Mouse (Mus musculus) olfactory bulb, adult 2 months (tissue): ENCODE measurements at regions not wholly inside any gene's neighbourhood (a gene's known extent, or its start where the extent isn't known, plus 50 kb on each side); places are given as distances from the start of the nearest gene placed in this dataset.

Experiments
- H3K27ac ChIP-seq: fragments of 200-500 bp; 2 replicates; pipeline ENCODE4 v1.5.1; 2012; ENCODE audit warnings: low read depth, low read length; ENCODE audit not compliant: insufficient read depth
- H3K4me1 ChIP-seq: fragments of 200-500 bp; 2 replicates; pipeline ENCODE4 v1.6.1; 2012; ENCODE audit warnings: low read length; ENCODE audit not compliant: control insufficient read depth, insufficient read depth
- H3K4me3 ChIP-seq: fragments of 200-500 bp; 2 replicates; pipeline ENCODE4 v1.5.1; 2012; ENCODE audit warnings: mild to moderate bottlenecking, low read depth, low read length, moderate library complexity; ENCODE audit not compliant: insufficient read depth
- CTCF ChIP-seq: fragments of 200-500 bp; IDR thresholded peaks from 2 replicates; pipeline ENCODE4 v1.5.1; 2012; ENCODE audit warnings: low read depth, mild to moderate bottlenecking, low read length, moderate library complexity; ENCODE audit not compliant: insufficient read depth
- POLR2A ChIP-seq: fragments of 200-500 bp; IDR thresholded peaks from 2 replicates; pipeline ENCODE4 v1.6.1; 2012; ENCODE audit warnings: mild to moderate bottlenecking, low read depth, low read length, moderate library complexity; ENCODE audit not compliant: insufficient read depth
- WGBS: fragments of 180-500 bp; shearing (Covaris S2); methylation state at CpG from one replicate; pipeline ENCODE4 v1.1.7; 2018; 5-methylcytosine and 5-hydroxymethylcytosine counted together

DNA sequence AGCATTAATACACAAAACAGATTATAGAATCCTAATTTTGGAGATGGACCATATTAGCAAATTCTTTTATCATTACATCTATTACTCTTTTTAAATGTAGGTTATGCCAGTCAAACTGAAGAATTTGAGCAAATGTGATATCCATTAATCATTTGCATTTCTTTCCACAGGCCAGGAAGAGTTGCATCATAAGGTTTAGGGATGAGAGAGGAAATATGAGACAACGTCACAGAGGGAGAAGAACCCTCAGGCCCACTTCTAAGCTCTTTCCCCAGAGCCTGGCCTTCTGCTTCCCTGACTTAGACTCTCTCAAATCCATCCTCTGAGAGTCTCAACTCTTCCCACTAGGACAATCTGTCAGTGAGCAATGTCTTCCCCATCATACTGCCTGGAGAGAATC is 126.3 kb upstream of the Cited2 start:
- H3K27ac ChIP-seq = no peak overlapping the region
- no peak overlapping the region for H3K4me3 ChIP-seq
- 93% methylated on average over 1 of the region's 1 CpGs for WGBS
- no peaks in the 10 kb centered on the region for H3K4me1 ChIP-seq
- TF ChIP-seq CTCF (no peak), POLR2A (no peak)

DNA sequence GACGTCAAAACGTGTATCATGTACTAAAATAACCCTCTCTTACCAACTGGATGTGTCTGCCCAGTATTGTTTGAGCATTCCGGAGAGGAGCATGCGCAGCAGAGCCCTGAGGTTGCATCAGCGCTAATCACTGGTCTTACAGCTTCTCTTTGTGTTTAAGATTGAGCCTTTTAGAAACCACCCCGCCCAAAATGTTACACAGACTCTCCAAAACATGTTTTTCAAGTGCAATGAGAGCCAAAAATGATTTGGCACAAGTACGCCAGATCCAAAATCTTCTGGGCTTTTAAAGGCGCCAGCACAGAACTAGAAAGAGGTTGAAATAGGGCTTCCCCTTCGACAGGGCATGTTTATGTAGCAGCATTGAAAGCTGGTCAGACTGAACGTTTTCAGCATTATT is 123.8 kb upstream of the Cited2 start:
- no peak overlapping the region for H3K27ac ChIP-seq
- H3K4me1 ChIP-seq = no peaks in the 10 kb centered on the region
- no peak overlapping the region for H3K4me3 ChIP-seq
- 31% methylated on average over 10 of the region's 10 CpGs for WGBS
- TF ChIP-seq CTCF (no peak), POLR2A (no peak)

DNA sequence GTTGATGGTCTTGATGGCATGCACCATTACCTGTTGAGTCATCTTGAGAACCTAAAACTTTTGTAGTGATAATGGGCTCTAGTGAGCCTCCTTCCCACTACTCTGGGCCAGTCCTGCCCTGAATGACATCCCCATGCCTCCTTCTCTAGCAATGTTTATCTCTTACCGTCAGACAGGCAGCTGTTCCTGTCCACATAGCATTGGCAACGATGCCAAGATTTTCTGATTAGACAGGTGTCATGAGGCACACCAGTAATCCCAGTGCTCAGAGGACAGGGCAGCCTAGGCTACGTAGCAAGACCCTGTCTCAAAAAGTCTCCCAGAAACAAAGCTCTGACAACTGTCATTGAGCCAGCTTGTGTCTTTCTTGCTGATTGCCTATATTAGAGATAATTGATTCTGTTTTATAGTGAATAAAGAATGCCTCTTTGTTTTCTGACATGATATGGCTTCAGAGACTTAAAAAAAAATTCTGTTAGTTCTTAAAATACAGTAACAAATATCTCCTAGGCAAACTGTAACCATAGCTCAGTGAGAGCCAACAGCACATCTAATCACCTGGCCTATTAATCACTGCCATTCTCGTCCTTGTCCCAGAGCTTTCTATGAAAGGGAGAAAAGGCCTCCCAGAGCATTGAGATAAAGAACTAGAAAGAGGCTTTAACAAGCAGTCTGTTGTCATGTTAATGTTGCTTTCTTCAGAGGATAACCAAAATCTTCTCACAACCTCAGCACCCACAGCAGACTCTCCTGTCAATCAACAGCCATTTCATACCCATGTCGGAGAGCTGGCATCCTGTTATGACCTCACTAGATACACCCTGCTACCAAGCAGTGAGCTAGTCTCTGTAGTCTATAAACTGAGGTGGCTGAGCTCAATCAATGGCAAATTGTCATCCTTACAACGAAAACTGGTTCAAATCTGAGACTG is 122.9 kb upstream of the Cited2 start:
- Histone ChIP-seq H3K4me1 (no peaks in the 10 kb centered on the region), H3K4me3 (no peak overlapping the region), H3K27ac (no peak overlapping the region)
- TF ChIP-seq POLR2A (no peak), CTCF (no peak)
- WGBS = 73% methylated on average over 6 of the region's 6 CpGs

DNA sequence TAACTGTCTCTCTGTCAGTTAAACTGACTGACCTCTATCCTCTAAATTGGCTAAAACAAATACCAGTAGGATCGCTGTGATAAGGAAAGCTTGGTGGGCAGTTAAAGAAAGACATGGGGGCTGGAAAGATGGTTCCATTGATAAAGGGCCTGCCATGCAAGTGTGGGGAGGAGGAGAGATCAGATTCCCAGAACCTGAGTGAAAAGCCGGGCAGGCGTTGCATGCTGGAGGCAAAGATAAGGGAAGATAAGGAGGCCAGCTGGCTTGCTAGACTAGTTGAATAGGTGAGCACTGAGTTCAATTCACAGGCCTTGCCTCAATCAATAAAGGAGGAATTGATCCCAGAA is 122.3 kb upstream of the Cited2 start:
- Histone ChIP-seq H3K4me3 (no peak overlapping the region), H3K4me1 (no peaks in the 10 kb centered on the region), H3K27ac (no peak overlapping the region)
- 94% methylated on average over 3 of the region's 3 CpGs for WGBS
- TF ChIP-seq POLR2A (no peak), CTCF (no peak)

DNA sequence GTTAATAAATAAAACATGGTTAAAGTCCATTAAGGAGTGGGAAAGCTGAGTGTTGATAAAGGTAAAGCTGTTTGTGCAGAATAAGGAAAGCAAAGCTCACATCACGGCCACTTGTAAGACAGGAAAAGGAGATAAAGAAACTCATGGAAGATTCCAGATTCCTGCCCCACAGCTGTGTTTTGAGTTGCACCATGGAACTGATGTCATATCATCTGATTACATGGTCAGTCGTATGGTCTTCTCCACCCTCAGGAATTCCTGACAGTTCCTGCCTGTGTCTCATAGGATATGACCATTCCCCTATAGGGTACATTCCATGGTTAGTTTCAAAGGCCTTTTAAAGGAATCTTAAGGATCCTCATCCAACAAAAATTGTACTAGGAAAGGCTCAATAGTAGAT is 120.6 kb upstream of the Cited2 start:
- no peaks in the 10 kb centered on the region for H3K4me1 ChIP-seq
- 84% methylated on average over 2 of the region's 2 CpGs for WGBS
- no peak overlapping the region for H3K4me3 ChIP-seq
- no peak for TF ChIP-seq CTCF
- TF ChIP-seq POLR2A = no peak
- H3K27ac ChIP-seq = no peak overlapping the region

DNA sequence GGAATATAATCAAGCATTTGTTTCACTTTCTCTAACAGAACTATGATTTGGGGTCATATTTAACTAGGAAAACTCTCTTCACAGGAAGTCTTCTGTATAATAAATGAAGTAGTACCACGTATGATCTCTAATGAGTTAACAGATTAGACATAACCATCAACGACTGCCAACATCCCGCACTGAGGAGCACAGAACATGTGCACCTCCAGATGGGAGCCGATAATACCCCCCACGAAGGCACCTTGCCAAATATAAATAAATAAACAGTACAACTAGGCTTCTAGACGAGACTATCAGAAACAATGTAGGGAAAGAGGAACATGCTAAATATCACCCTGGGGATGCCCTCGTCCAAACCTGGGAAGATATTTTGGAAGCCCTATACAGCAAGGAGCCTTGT is 114.8 kb upstream of the Cited2 start:
- Histone ChIP-seq H3K27ac (no peak overlapping the region), H3K4me3 (no peak overlapping the region), H3K4me1 (no peaks in the 10 kb centered on the region)
- WGBS = 60% methylated on average over 7 of the region's 7 CpGs
- TF ChIP-seq CTCF (no peak), POLR2A (no peak)

DNA sequence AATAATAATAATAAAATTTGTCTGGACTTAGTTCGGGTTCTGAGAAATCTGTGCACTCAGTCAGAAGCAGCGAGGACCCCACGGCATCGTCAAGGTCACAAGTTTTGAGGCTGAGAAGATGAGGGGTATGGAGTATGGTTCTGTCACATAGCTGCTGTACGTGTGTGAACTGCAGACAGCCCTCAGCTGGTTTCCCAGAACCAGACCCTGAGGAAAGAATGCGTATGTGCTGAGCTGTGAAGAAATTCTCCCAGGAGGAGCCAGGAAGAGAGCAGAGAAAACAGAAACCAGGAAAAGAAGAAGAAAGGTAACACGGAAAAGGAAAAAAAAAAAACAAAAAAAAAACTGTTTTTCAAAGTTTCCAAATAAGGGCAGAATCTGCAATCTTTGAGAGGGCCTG is 112.4 kb upstream of the Cited2 start:
- Histone ChIP-seq H3K4me1 (no peaks in the 10 kb centered on the region), H3K4me3 (no peak overlapping the region), H3K27ac (no peak overlapping the region)
- TF ChIP-seq POLR2A (no peak), CTCF (no peak)
- WGBS = 85% methylated on average over 7 of the region's 7 CpGs

DNA sequence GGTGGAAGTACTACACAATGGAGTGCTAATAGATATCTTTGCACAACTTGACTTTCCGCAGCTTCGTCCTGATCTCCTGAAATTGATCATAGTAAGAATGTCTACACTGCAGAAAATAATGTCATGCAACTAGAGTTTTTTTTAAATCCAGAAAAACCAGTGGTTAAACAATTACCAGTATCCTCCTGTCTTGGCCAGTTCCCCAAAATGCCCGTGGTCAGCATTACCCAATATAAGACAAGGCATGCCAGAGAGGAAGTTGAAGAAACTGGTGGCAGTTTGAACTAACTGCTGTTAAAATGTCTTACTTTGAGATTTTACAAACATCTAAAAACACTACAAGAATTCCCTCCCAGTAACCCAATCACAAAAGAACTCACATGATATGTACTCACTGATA is 109.7 kb upstream of the Cited2 start:
- no peak for TF ChIP-seq POLR2A
- TF ChIP-seq CTCF = no peak
- 91% methylated on average over 3 of the region's 3 CpGs for WGBS
- Histone ChIP-seq H3K4me3 (no peak overlapping the region), H3K27ac (no peak overlapping the region), H3K4me1 (no peaks in the 10 kb centered on the region)

DNA sequence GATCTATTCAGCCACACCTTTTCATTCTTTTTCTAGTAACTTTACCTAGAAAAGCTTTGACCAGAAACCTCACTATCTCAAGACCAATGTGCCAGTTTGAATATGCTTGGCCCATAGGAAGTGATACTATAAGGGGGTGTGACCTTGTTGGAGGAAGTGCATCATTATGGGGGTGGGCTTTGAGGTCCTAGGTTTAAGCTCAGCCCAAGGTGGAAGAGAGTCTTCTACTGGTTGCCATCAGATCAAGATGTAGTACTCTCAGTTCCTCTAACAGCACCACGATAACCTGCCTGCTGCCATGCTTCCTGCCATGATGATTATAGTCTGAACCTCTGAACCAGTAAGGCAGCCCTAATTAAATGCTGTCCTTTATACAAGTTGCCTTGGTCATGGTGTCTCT is 105.0 kb upstream of the Cited2 start:
- no peak overlapping the region for H3K4me3 ChIP-seq
- WGBS = 74% methylated on average over 1 of the region's 1 CpGs
- no peaks in the 10 kb centered on the region for H3K4me1 ChIP-seq
- H3K27ac ChIP-seq = no peak overlapping the region
- TF ChIP-seq POLR2A = no peak
- TF ChIP-seq CTCF = no peak

DNA sequence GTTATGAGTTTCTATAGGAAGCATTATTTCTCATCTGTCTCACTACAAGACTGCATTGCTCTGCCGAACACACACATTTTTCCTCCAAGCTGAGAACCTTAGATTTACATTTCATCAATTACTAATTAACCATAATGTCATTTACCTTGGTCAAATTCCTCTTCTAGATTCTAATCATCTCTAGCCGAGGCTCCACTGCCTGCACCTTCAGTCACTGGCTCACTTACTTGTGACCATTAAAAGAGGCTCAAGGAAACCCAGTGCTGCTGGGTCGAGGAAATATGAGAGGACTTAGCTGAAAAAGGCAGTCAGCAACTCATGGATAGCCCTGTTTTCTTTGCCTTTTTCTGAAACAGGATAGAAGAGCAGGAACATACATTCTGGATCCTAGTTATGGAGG is 103.4 kb upstream of the Cited2 start:
- WGBS = 85% methylated on average over 3 of the region's 3 CpGs
- Histone ChIP-seq H3K4me3 (no peak overlapping the region), H3K27ac (no peak overlapping the region), H3K4me1 (no peaks in the 10 kb centered on the region)
- TF ChIP-seq CTCF = no peak
- TF ChIP-seq POLR2A = no peak
